21 mouse cellular contexts compared by ENCODE assay signal in the genomic region with DNA sequence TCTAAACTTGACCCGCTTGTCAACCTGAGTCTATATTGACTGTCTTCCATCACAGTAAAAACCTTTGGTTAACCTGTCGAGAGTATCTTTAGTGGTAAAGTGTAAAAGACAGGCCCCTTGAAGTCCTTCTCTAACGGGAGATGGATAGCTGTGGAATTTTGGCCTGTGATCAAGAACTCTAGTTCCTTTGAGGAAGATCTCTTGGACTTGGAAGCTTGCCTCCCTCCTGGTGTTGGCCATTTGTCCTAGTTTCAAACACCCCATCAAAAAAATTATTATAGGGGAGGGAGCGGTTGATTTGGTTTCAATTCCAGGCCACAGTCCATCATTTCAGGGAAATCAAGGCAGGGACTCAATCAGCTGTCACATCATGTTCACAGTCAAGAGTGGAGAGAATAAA. TPM values are rescaled to one million over a fixed set of nuclear protein-coding genes. Genes with fewer than 3 reads are reported as not detected.
DNase-seq lines count a peak whose midpoint lies in the region; ATAC-seq lines count a peak whose summit lies in the region.
"Had no signal": no experiment of that assay in that cellular context is flagged by ENCODE, and none has a peak within 500 bp of the region (broad histone marks: within the 10 kb centered on the region; RNA-seq: fewer than 3 reads in every experiment).

No protein-coding gene starts in this region.

- 0 out of 2 replicates have a peak, but pooled peaks have one; percentile 21 for ATAC-seq in lung, embryonic 16.5 days (ENCODE audit: low read depth)
- ATAC-seq: activated CD4-positive, CD25-positive, alpha-beta regulatory T cell, adult 4 months; forebrain, embryonic 16.5 days; intestine, embryonic 15.5 days; Patski had no signal

- H3K36me3 ChIP-seq in lung, embryonic 16.5 days (ENCODE audit: control insufficient read depth, insufficient read depth, low read length), result no peaks in the 10 kb centered on the region
- H3K36me3 ChIP-seq: embryonic facial prominence, embryonic 13.5 days; forebrain, embryonic 12.5 days; heart, embryonic 10.5 days; hindbrain, embryonic 13.5 days; intestine, embryonic 15.5 days had no signal

- no peaks in the 10 kb centered on the region for H3K9me3 ChIP-seq in lung, embryonic 16.5 days (ENCODE audit: control insufficient read depth, low read length)
- H3K9me3 ChIP-seq: embryonic facial prominence, embryonic 13.5 days; forebrain, embryonic 12.5 days; heart, embryonic 10.5 days; hindbrain, embryonic 13.5 days; intestine, embryonic 15.5 days had no signal

- no peak overlapping the region for H3K4me2 ChIP-seq in lung, embryonic 16.5 days (ENCODE audit: low read depth, low read length)
- H3K4me2 ChIP-seq: embryonic facial prominence, embryonic 13.5 days; forebrain, embryonic 12.5 days; hindbrain, embryonic 13.5 days; intestine, embryonic 15.5 days had no signal

- 35% methylated on average over 4 of the region's 4 CpGs for WGBS in lung, embryonic 16.5 days

- no peak overlapping the region for H3K9ac ChIP-seq in lung, embryonic 16.5 days (ENCODE audit: low read length)
- H3K9ac ChIP-seq: embryonic facial prominence, embryonic 13.5 days; forebrain, embryonic 12.5 days; hindbrain, embryonic 13.5 days; intestine, embryonic 15.5 days had no signal

- H3K27ac ChIP-seq in lung, embryonic 16.5 days (ENCODE audit: low read length), result no peak overlapping the region
- H3K27ac ChIP-seq: embryonic facial prominence, embryonic 13.5 days; forebrain, embryonic 12.5 days; heart, embryonic 10.5 days; hindbrain, embryonic 13.5 days; intestine, embryonic 15.5 days had no signal

- no peak overlapping the region for H3K4me3 ChIP-seq in lung, embryonic 16.5 days (ENCODE audit: low read length)
- H3K4me3 ChIP-seq: embryonic facial prominence, embryonic 13.5 days; forebrain, embryonic 12.5 days; heart, embryonic 10.5 days; hindbrain, embryonic 13.5 days; intestine, embryonic 15.5 days had no signal

- no peaks in the 10 kb centered on the region for H3K4me1 ChIP-seq in lung, embryonic 16.5 days (replicated peaks; ENCODE audit: control insufficient read depth, insufficient read depth, low read length)
- H3K4me1 ChIP-seq: embryonic facial prominence, embryonic 13.5 days; forebrain, embryonic 12.5 days had no signal

- no peaks in the 10 kb centered on the region for H3K27me3 ChIP-seq in lung, embryonic 16.5 days (ENCODE audit: control insufficient read depth, insufficient read depth, low read depth, low read length)
- H3K27me3 ChIP-seq: CH12.LX; embryonic facial prominence, embryonic 13.5 days; forebrain, embryonic 12.5 days; hindbrain, embryonic 13.5 days; intestine, embryonic 15.5 days; Patski had no signal

- peak; percentile 50 for DNase-seq in cerebellum, adult 9-10 months
- DNase-seq in cerebellum, postnatal 36 days, result no peak
- no peak for DNase-seq in lung, postnatal 4 days
- peak; percentile 20 to 47 for DNase-seq in cerebellum, postnatal 25 days
- peak; percentile 24 for DNase-seq in lung, postnatal 36 days
- no peak for DNase-seq in thymus, adult 18-20 months
- DNase-seq: adrenal gland, postnatal 14 days; gastrocnemius, postnatal 10 days; heart, adult 18-20 months; heart, postnatal 10 days; heart, postnatal 4 days had no signal

RNA-seq across cellular contexts. Expression of a gene that starts 57.5 kb away (rescaled TPM):
- polyA plus RNA-seq in lung, embryonic 16.5 days (2015; fragmentation: Nextera tagmentation; extraction: Ambion mirVana), result 0.10 and 0.20 TPM in 2 replicates

Comparison
In these comparisons a context has a peak if more than half of its experiments do, and no peak if none do; other contexts are left out.
1. DNase-seq: peak in cerebellum, adult 9-10 months (single experiment), cerebellum, postnatal 25 days (2 of 2) and lung, postnatal 36 days (single experiment); none in cerebellum, postnatal 36 days (0 of 2), lung, postnatal 4 days (0 of 2) and thymus, adult 18-20 months (0 of 2).